Mouse (Mus musculus): ENCODE results near the gene Apoh. TPM values are rescaled to one million over a fixed set of nuclear protein-coding genes. Genes with fewer than 3 reads are reported as not detected.

Gene Apoh
- polyA plus RNA-seq, 1 experiment from 2014 or later, result not detected

DNA sequence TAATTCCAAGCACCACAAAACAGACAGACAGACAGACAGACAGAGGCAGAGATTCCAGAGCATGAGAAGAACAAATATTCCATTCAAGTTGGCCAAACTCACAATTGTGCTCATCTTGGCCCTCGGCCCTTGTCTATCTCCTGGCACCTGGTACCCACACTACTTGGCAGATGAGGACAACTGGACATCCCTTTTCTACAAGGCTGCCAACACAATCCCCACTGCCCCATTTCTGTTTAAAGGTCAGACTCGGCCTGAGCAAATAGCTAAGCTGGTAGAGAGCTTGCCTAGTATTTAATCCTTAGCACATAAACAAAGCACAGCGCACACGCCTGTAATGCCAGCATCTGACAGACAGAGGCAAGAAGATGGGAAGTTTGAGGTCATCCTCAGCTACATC is 7.6 kb upstream of the Apoh start:
- no peaks in the 10 kb centered on the region for H3K27me3 ChIP-seq
- no peak for ATAC-seq (replicated peaks)

DNA sequence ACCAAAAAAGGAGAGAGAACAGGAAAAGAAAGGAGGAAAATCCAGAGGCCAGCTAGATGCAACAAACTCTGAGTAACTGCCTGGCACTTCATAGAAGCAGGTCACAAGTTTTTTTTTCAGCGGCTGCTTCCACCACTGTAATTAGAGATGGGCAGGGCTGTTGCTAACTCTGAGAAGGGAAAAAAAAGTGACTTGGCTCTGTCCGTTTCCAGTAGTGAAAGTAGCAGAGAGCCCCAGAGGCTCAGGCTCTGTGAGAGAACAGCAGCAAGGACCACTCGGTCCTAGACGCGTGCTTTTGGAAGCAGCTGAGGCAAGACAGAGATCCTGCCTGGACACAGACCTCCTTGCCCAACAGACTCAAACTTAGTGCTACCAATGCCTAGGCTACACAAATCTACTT is 6.7 kb upstream of the Apoh start:
- Histone ChIP-seq H3K9me3 (no peaks in the 10 kb centered on the region), H3K27ac (replicated peaks) (no peak overlapping the region), H3K36me3 (0 out of 2 replicates have a peak, but pooled peaks cover 3% of the 10 kb centered on the region), H3K4me1 (peaks cover 7% of the 10 kb centered on the region), H3K4me3 (no peak overlapping the region), H3K9ac (replicated peaks) (no peak overlapping the region), H3K4me2 (replicated peaks) (no peak overlapping the region), H3K27me3 (no peaks in the 10 kb centered on the region)
- ATAC-seq (replicated peaks), result no peak
- 46% methylated on average over 5 of the region's 5 CpGs for WGBS

More for the DNA sequence above, 7.6 kb upstream of the Apoh start:
- H3K4me3 ChIP-seq, result no peak overlapping the region
- H3K36me3 ChIP-seq, result 0 out of 2 replicates have a peak, but pooled peaks cover 3% of the 10 kb centered on the region
- no peak overlapping the region for H3K4me2 ChIP-seq (replicated peaks)
- H3K4me1 ChIP-seq, result peaks cover 4% of the 10 kb centered on the region; the same call in 1 of the 2 replicates
- 87% methylated on average over 4 of the region's 4 CpGs for WGBS
- no peak overlapping the region for H3K27ac ChIP-seq (replicated peaks)
- no peaks in the 10 kb centered on the region for H3K9me3 ChIP-seq
- no peak overlapping the region for H3K9ac ChIP-seq (replicated peaks)

DNA sequence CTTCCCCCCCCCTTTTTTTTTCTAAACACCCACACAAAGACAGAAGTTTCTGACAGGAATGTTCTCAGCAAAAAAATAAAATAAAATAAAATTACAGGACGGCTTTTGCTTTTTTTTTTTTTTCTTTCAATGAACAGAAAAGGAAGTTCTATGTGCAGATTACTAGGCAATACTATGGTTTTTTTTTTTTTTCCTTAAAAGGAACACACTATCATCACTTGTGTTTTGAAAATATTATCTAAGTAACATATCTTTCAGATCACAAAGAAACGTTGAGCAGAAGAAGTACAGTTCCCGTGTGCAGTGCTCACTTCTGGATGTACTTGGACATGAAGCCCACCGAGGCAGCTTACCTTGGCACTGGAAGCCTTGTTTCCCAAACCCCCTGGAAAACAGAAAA is 2.9 kb upstream of the Apoh start:
- Histone ChIP-seq H3K27ac (replicated peaks) (no peak overlapping the region), H3K4me1 (peaks cover 29% of the 10 kb centered on the region), H3K36me3 (0 out of 2 replicates have a peak, but pooled peaks cover 3% of the 10 kb centered on the region), H3K9ac (replicated peaks) (no peak overlapping the region), H3K4me3 (no peak overlapping the region), H3K9me3 (no peaks in the 10 kb centered on the region), H3K27me3 (no peaks in the 10 kb centered on the region), H3K4me2 (replicated peaks) (no peak overlapping the region)
- WGBS, result 86% methylated on average over 4 of the region's 4 CpGs
- no peak for ATAC-seq (replicated peaks)

DNA sequence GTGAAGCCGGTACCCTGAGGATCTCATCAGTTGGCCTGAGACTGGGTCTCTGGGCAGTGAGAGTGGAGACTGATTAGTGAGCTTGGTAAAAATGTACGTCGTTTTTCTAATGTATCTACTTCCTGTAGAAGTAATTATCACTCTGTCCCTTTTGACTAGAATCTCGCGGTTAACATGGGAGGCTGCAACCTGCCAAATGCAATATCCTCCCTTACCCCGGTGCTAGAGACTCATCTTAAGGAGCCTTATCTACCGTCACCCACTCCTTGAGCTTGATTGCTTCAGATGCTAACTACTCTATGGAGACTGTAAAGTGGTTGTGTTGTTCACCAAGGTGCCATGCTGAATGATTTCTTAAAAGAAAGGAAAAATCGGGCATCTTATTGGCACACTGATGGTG is 1.4 kb upstream of the Apoh start:
- no peak for ATAC-seq (replicated peaks)
- Histone ChIP-seq H3K4me2 (replicated peaks) (peak overlapping the region; percentile 100), H3K4me1 (peaks cover 29% of the 10 kb centered on the region), H3K9me3 (no peaks in the 10 kb centered on the region), H3K9ac (replicated peaks) (no peak overlapping the region), H3K4me3 (peak overlapping the region; percentile 67), H3K27ac (replicated peaks) (no peak overlapping the region), H3K36me3 (0 out of 2 replicates have a peak, but pooled peaks cover 3% of the 10 kb centered on the region), H3K27me3 (no peaks in the 10 kb centered on the region)
- WGBS, result 41% methylated on average over 8 of the region's 8 CpGs

DNA sequence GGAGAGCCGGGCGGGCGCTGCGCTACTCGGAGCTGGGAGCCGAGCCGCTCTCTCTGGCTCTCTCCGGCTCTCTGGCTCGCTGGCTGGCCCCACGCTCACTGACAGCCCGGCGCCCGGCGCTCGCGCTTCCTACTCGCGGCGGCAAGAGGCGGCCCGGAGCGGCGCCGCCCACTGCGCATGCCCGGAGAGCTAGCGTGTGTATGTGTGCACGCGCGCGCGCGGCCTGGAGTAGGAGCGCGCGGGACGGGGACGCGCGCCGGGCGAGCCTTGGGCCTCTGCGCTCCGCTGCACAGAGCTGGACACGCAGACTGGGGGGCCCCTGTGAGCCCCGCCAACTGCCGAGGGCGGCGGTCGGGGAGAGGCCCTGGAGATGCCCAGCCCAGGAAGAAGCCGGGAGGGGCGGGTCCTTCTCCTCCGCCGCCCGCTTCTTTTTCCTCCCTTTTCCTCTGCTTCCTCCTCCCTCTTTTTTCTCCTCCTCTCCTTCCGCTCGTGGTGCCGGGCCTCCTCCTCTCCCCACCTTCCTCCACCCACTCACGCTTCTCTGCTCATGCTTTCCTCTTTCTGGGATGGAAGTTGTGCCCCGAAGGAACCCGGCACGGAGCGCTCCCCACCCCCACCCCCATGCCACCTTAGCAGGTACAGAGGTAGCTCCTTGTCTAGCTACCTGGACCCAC is 772 bp downstream of the Apoh start, which contains the start of gene Prkca:
TSS of gene Prkca (minus strand) at position 140 of the 674 bp plus-strand sequence.
- WGBS, result under 1% methylated on average over 51 of the region's 63 CpGs

DNA sequence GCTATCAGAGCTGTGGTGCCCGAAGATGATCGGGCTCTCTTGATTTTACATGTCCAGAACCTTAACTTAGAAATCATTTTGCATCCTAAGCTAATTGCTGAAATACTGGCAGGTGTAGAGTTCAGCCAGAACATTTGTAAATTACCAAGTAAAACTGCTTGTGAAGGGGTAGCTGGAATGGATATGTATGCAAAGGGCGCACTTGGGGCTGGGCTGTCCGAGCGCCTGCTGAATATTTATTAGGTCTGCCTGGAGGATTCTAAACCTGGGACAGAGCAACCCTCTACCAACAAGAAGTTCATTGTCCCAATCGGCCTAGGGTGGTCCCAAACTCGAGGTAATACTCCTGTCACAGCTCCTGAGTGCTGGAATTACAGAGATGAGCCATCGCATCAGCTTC is 1.6 kb downstream of the Apoh start:
- no peaks in the 10 kb centered on the region for H3K36me3 ChIP-seq
- H3K4me2 ChIP-seq (replicated peaks), result peak overlapping the region; percentile 100
- WGBS, result 44% methylated on average over 8 of the region's 8 CpGs
- no peaks in the 10 kb centered on the region for H3K27me3 ChIP-seq
- H3K9me3 ChIP-seq, result no peaks in the 10 kb centered on the region
- no peak for ATAC-seq (replicated peaks)
- H3K27ac ChIP-seq (replicated peaks), result no peak overlapping the region
- H3K9ac ChIP-seq (replicated peaks), result peak overlapping the region; percentile 87
- H3K4me3 ChIP-seq, result peak overlapping the region; percentile 67
- peaks cover 33% of the 10 kb centered on the region for H3K4me1 ChIP-seq

More for the DNA sequence above, 772 bp downstream of the Apoh start, which contains the start of gene Prkca:
- Histone ChIP-seq H3K9me3 (no peaks in the 10 kb centered on the region), H3K4me1 (peaks cover 29% of the 10 kb centered on the region), H3K27ac (replicated peaks) (peak within 1 kb of the TSS; percentile 91), H3K4me3 (peak within 1 kb of the TSS; percentile 67), H3K36me3 (no peaks in the 10 kb centered on the region), H3K4me2 (replicated peaks) (peak within 1 kb of the TSS; percentile 100), H3K27me3 (no peaks in the 10 kb centered on the region), H3K9ac (replicated peaks) (peak within 1 kb of the TSS; percentile 87)
- peak; percentile 98 for ATAC-seq (replicated peaks)

DNA sequence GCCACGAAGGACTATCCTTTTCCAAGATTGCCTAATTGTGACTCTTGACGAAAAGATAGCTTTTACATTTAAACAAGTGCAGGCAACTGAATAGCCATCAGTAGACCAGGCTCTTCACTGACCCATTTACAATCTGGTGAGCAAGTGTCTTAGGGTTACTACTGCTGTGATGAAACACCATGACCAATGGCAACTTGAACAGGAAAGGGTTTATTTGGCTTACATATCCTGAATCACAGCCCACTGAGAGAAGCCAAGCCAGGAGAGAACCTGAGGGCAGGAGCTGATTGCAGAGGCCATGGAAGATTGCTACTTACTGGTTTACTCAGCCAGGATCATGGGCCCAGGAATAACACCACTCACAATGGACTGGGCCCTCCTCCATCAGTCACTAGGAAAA is 2.2 kb downstream of the Apoh start:
- ATAC-seq (replicated peaks), result no peak
- H3K9ac ChIP-seq (replicated peaks), result no peak overlapping the region
- WGBS, result 87% methylated on average over 2 of the region's 2 CpGs
- H3K27me3 ChIP-seq, result no peaks in the 10 kb centered on the region
- no peak overlapping the region for H3K27ac ChIP-seq (replicated peaks)
- H3K4me1 ChIP-seq, result peaks cover 33% of the 10 kb centered on the region
- no peak overlapping the region for H3K4me3 ChIP-seq
- no peaks in the 10 kb centered on the region for H3K9me3 ChIP-seq
- H3K36me3 ChIP-seq, result no peaks in the 10 kb centered on the region
- no peak overlapping the region for H3K4me2 ChIP-seq (replicated peaks)

DNA sequence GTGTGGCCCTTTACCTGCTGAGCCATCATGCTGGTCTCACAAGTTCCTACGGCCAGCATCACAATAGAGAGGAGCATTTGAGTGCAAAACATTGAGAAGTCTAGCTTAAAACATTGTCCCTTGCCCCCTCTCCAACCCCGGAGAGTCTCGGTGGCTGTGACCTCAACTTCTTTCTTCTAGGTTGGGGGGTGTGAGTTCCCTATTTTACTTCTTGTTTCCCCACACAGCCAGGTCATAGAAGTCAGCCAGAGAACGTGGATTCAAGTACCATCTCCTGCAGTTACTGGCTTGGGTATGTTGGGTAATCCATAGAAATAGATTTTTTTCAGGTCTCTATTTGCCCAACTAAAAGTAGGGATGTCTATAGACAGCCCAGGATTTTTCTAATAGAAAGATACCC is 7.6 kb downstream of the Apoh start:
- H3K4me2 ChIP-seq (replicated peaks), result no peak overlapping the region
- peaks cover 4% of the 10 kb centered on the region; the same call in 1 of the 2 replicates for H3K4me1 ChIP-seq
- WGBS, result 89% methylated on average over 4 of the region's 4 CpGs
- no peak for ATAC-seq (replicated peaks)
- H3K27ac ChIP-seq (replicated peaks), result no peak overlapping the region
- H3K27me3 ChIP-seq, result no peaks in the 10 kb centered on the region
- no peaks in the 10 kb centered on the region for H3K36me3 ChIP-seq
- no peak overlapping the region for H3K4me3 ChIP-seq
- no peaks in the 10 kb centered on the region for H3K9me3 ChIP-seq
- no peak overlapping the region for H3K9ac ChIP-seq (replicated peaks)

DNA sequence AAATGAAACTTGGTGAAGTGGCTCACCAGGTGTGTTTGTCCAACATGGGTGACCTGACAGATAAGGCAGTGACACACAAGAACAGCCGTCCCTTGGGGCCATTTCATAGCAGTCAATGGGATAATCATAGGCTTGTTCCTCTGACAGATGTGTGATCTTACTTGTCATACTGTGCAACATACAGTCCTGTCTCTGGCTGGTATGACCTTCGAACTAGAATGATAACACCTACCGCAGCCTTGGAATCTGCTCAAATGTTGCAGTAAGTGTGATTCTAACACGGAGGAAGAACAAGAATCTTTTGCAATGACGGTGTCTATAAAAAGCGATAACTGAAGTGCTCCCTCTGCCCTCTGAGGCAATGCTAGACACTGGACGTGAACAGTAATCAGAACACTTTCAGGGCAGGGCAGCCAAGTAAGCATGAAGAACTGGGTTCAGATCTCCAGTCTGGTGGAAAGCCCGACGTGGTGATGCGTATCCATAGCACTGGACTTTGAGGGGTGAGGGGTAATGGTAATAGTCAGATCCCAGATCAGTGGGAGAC is 9.8 kb downstream of the Apoh start:
- no peak for ATAC-seq (replicated peaks)
- H3K4me1 ChIP-seq, result peaks cover 4% of the 10 kb centered on the region; the same call in 1 of the 2 replicates
- no peaks in the 10 kb centered on the region for H3K9me3 ChIP-seq
- H3K36me3 ChIP-seq, result no peaks in the 10 kb centered on the region
- no peak overlapping the region for H3K4me2 ChIP-seq (replicated peaks)
- no peak overlapping the region for H3K9ac ChIP-seq (replicated peaks)
- 92% methylated on average over 10 of the region's 10 CpGs for WGBS
- H3K4me3 ChIP-seq, result no peak overlapping the region
- no peaks in the 10 kb centered on the region for H3K27me3 ChIP-seq
- H3K27ac ChIP-seq (replicated peaks), result no peak overlapping the region

DNA sequence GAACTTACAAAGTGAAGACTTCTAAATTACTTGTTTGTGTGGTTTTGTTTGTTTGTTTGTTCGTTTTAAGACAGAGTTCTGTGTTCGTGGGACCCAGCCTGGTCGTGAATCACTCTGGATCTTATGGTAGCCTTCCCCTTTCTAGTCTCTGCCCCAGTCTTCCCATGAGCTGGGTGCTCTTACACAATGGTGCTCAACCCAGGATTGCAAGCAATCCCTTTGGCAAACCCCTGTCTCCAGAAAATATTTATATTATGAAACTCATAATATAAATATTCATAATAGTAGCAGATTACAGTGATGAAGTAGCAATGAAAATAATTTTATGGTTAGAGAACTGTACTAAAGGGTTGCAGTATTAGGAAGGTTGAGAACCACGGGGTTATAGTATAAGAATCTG is 12.9 kb downstream of the Apoh start:
- Histone ChIP-seq H3K9me3 (no peaks in the 10 kb centered on the region), H3K4me3 (no peak overlapping the region), H3K4me1 (no peaks in the 10 kb centered on the region), H3K36me3 (no peaks in the 10 kb centered on the region), H3K9ac (replicated peaks) (no peak overlapping the region), H3K4me2 (replicated peaks) (no peak overlapping the region), H3K27ac (replicated peaks) (no peak overlapping the region), H3K27me3 (no peaks in the 10 kb centered on the region)
- no peak for ATAC-seq (replicated peaks)
- 81% methylated on average over 4 of the region's 4 CpGs for WGBS

DNA sequence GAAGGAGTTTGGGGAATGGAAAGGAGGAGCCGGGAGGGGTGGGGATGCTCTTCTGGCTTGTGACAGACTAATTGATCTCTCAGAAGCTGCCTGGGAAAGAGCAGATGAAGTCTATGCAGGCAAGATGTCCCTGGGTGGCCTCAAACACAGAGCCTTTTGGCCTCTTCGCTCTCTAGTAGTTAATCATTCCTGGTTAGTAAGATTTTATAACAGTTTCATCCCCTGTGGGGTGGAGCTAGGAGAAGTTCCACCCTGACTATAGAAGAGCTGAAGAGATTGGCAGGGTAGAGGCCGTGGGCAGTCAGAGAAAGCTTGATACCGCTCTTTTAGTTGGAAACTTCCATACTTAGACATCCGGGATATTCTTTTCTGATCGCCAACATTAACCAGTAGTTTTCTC is 15.8 kb downstream of the Apoh start:
- WGBS, result 81% methylated on average over 6 of the region's 6 CpGs
- Histone ChIP-seq H3K27me3 (no peaks in the 10 kb centered on the region), H3K4me2 (replicated peaks) (no peak overlapping the region), H3K4me3 (no peak overlapping the region), H3K4me1 (no peaks in the 10 kb centered on the region), H3K27ac (replicated peaks) (no peak overlapping the region), H3K9ac (replicated peaks) (no peak overlapping the region), H3K9me3 (no peaks in the 10 kb centered on the region), H3K36me3 (no peaks in the 10 kb centered on the region)
- ATAC-seq (replicated peaks), result no peak

DNA sequence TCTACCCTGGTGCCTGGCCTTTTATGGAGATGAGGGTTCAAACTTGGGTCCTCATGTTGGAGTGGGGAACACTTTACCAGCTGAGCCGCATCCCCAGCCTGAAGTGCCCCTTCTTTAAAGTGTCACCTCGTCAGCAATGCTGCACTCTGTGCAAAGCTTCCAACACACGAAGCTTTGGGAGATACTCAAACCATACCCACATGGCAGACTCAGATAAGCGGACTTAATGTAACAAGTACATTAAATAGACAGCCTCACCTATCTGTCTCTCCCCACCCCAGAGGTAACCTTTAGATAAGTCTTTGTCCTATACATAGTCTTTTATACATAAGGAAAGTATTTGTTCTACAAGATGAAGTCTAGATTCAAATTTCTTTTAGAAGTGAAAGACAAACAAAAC is 17.8 kb downstream of the Apoh start:
- Histone ChIP-seq H3K9me3 (no peaks in the 10 kb centered on the region), H3K27ac (replicated peaks) (no peak overlapping the region), H3K36me3 (no peaks in the 10 kb centered on the region), H3K4me2 (replicated peaks) (no peak overlapping the region), H3K27me3 (no peaks in the 10 kb centered on the region), H3K9ac (replicated peaks) (no peak overlapping the region), H3K4me3 (no peak overlapping the region), H3K4me1 (no peaks in the 10 kb centered on the region)
- WGBS, result 84% methylated on average over 4 of the region's 4 CpGs
- ATAC-seq (replicated peaks), result no peak
